Mouse (Mus musculus) MN1 (cell line): ENCODE data around the gene Sipa1l2.
"Not testable (repeated sequence)": the region's sequence is repeated elsewhere in the genome, so short reads cannot be mapped to it uniquely, and the experiment has no call there.

ENCODE experiments used
- DNase-seq: peaks from one replicate; pipeline ENCODE4 v3.0.0-alpha.2; 2016; ENCODE audit warnings: low spot score

Sipa1l2 gene

GRCm38 (mm10) chr8:125538265-125538664 lies 31.3 kb downstream of the Sipa1l2 start:
- peak; percentile 75 for DNase-seq

- DNase-seq = no peak
Measured at GRCm38 (mm10) chr8:125533709-125534108, 35.9 kb downstream of the Sipa1l2 start.

GRCm38 (mm10) chr8:125532953-125533352 lies 36.7 kb downstream of the Sipa1l2 start:
- peak; percentile 52 for DNase-seq

- DNase-seq = peak; percentile 45
Measured at GRCm38 (mm10) chr8:125532177-125532576, 37.4 kb downstream of the Sipa1l2 start.

GRCm38 (mm10) chr8:125531640-125532039 lies 38.0 kb downstream of the Sipa1l2 start:
- no peak for DNase-seq

- DNase-seq = peak; percentile 67
Measured at GRCm38 (mm10) chr8:125531088-125531438, 38.5 kb downstream of the Sipa1l2 start.

GRCm38 (mm10) chr8:125530187-125531087 lies 39.2 kb downstream of the Sipa1l2 start:
- peak; percentile 48 for DNase-seq

GRCm38 (mm10) chr8:125529019-125529418 lies 40.6 kb downstream of the Sipa1l2 start:
- DNase-seq = no peak

GRCm38 (mm10) chr8:125527941-125528340 lies 41.7 kb downstream of the Sipa1l2 start:
- no peak for DNase-seq

- no peak for DNase-seq
Measured at GRCm38 (mm10) chr8:125526999-125527398, 42.6 kb downstream of the Sipa1l2 start.

GRCm38 (mm10) chr8:125526582-125526981 lies 43.0 kb downstream of the Sipa1l2 start:
- DNase-seq = no peak

GRCm38 (mm10) chr8:125524479-125524878 lies 45.1 kb downstream of the Sipa1l2 start:
- no peak for DNase-seq

GRCm38 (mm10) chr8:125523213-125523612 lies 46.4 kb downstream of the Sipa1l2 start:
- no peak for DNase-seq

GRCm38 (mm10) chr8:125522151-125522550 lies 47.5 kb downstream of the Sipa1l2 start:
- DNase-seq = no peak

GRCm38 (mm10) chr8:125521087-125521486 lies 48.5 kb downstream of the Sipa1l2 start:
- DNase-seq = no peak

GRCm38 (mm10) chr8:125520308-125520707 lies 49.3 kb downstream of the Sipa1l2 start:
- DNase-seq = not testable (repeated sequence)

GRCm38 (mm10) chr8:125518951-125519350 lies 50.7 kb downstream of the Sipa1l2 start:
- DNase-seq = no peak

GRCm38 (mm10) chr8:125518301-125518700 lies 51.3 kb downstream of the Sipa1l2 start:
- no peak for DNase-seq

- DNase-seq = no peak
Measured at GRCm38 (mm10) chr8:125517397-125517796, 52.2 kb downstream of the Sipa1l2 start.

GRCm38 (mm10) chr8:125516115-125516905 lies 53.3 kb downstream of the Sipa1l2 start:
- DNase-seq = no peak

GRCm38 (mm10) chr8:125515665-125516064 lies 53.9 kb downstream of the Sipa1l2 start:
- peak; percentile 50 for DNase-seq

- no peak for DNase-seq
Measured at GRCm38 (mm10) chr8:125513935-125514334, 55.7 kb downstream of the Sipa1l2 start.
